Mouse (Mus musculus): ENCODE results near the gene Prkn.

GRCm38 (mm10) chr17:11124048-11124447 lies 283.9 kb downstream of the Prkn start:
- TF ChIP-seq CTCF (IDR thresholded peaks at IDR 0.05; ENCODE audit: insufficient read depth, low read length): no peak
- no peak for TF ChIP-seq POLR2A (IDR thresholded peaks at IDR 0.05; ENCODE audit: borderline replicate concordance, extremely low read depth, low read depth, low read length)

Measured in lung, adult 2 months (tissue).